Mouse (Mus musculus) c-Kit-negative CD71-positive TER-119-positive erythroid progenitor cells, embryonic 14.5 days (primary cell): Measurements from ENCODE around the gene Pus1.
A peak's percentile ranks its signal among the peaks of the same experiment; 100 is the strongest.
"Not testable (repeated sequence)": the region's sequence is repeated elsewhere in the genome, so short reads cannot be mapped to it uniquely, and the experiment has no call there.

Experiments used
- DNase-seq: peaks from one replicate; pipeline ENCODE4 v3.0.0-alpha.2; 2013; ENCODE audit warnings: low read depth, low spot score

Pus1 gene

DNA sequence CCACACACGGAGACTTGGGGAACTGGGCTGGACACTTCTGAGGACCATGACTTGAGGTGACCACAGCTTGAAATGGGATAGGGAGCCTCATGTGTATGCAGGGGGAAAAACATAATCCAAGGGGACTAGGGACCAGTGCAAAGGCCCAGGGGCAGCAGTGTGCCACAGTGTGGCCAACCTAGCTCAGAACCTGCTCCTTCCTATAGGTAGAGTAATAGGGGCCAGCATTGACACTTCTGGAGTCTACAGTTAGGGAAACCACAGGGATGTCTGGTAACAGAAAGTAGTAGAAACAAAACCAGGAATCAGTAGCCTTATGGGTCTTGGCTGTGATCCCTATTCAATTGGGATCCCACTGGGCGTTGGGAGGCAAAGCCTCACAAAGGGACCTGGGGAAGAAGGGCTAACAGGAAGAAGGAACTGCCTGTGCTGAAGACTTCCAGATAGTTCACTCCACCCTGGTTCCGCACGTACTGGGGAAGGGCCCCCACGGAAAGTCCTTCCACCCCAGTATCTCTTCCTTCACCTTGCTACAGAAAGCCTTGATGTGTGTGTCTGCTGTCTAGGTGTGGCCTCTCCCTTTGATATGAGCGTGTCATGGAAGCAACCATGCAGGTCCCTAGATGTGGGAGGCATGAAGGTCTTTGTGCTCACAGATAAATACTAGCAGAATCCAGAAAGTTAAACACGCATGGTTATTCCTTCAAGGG lies 1.2 kb upstream of the Pus1 start:
- no peak for DNase-seq

DNA sequence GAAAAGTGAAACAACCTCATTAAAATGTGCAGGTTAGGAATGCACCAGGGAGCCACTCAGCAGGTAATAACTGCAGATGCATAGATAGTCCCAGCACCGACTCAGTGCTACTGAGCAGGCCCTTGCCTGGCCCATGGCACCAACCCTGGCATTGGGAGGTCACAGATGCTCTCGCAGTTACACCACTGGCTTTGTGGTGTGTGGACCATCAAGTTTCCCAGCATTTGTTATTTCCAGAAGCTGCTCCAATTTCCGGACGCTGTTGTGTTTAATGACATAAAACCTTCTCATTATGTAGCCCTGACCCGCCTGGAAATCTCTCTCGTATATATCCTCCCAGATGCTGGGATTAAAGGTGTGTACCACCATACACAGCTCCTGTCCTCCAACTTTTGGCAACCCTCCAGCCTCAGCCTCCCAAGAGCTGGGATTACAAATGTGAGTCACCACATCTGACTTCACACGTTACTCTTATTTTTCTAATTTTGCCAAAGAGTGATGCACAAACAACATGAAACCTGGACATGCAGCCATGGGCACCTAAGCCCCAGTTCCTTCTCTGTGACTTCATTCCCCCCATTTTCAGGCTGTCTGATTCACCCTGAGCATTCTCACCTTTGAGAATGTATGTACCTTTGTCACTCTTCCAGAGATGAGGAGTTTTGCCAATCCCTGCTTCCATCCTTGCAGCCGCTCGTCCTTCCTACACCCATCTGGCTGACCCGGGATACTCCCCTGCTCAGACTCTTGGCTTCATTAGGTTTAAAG lies 486 bp upstream of the Pus1 start:
- DNase-seq: no peak

DNA sequence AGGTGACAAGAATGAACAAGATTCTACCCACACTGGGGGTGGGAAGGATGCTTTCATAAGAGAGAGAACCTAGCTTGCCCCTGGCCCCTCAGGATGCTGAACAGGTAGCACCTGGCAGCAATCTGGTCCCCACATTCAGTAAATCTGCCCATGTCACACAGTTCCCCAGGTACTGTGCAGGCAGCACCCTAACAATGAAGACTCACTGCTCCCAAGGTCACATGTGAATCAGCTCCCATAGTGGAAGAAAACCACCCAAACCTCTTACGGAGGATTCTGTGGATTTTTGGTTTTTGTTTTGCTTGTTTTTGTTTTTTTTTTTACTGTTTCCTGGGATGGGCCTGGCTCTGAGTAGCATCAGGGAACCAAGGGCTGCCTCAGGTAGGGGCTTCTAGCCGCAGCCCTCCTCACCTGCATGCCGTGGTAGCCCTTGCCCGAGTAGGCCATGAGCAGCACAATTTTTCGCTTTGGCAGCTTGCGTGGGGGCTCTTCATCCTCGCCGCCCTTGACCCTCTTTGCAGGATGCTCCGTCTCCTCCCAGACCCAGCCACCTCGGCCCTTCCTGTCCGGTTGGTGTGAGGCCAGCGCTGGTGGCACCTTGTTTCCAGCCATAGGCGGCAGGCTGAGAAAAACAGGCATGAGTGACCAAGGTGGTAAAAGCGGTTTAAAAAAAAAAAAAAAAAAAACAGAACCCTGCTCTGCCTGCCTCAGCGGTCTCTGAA lies 1.0 kb downstream of the Pus1 start:
- no peak for DNase-seq

DNA sequence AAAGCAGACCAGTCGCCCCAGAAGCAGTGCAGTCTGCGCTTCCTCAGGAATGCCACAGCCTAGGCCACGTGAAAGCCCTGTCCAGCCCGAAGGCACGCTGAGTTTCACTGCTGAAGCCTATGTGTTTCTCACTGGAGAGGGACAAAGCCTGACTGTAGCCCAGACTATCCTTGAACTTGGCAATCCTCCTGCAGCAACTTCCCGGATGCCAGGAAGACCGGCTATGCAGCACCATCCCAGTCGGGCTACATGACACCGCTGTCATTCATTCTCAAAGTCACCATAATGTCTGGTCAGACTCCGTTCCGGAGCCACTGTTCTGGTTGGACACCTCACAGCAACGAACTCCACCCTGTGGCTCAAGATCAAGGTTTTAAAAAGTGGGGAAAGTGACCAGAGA lies 2.2 kb downstream of the Pus1 start:
- no peak for DNase-seq

DNA sequence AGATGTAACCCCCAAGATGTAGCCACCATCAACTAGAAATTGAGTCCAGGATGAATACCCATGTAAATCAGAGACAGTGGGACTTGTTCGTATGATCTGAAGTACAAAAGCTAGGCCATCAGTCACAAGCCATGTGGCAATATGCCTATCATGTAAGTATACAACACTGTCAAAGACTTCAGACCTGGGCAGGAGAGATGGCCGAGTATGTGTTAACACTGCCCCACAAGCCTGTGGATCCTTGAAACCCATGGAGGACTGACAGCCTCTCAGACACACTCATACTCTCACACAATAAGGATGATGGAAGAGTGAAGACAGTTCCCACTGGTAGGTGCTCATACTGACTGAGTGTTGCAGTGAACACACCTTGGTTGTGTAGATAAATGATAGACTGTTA lies 4.3 kb downstream of the Pus1 start:
- no peak for DNase-seq

DNA sequence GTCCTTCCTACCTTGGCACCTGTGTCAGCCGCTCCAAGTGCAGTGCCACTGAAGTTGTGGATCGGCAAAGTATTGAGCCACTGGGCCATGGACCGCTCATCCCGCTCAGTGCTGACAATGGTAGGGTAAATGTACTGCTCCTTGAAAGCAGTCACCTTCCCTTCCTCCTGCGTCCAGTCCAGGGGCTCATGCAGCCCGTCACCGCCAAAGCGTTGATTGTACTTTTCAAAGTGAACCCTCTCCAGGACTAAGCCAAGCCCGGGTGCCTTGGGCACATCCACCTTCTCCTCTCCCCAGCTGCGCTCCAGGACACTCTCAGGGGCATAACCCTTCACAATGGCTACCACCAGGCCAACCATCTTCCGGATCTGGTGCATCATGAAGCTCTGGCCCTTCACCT lies 5.9 kb downstream of the Pus1 start:
- DNase-seq: no peak

DNA sequence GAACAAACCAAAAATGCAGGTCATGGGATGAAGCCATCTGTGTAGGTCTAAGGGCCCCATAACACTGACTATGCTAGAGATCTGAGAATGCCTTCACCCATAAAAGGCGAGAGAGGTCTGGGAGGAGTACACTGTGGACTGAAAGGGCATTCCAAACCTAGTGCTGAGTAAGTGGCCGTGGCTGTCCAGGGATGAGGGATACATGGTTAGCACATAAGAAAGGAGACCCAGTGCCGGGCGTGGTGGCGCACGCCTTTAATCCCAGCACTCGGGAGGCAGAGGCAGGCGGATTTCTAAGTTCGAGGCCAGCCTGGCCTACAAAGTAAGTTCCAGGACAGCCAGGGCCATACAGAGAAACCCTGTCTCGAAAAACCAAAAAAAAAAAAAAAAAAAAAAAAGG lies 7.5 kb downstream of the Pus1 start:
- not testable (repeated sequence) for DNase-seq

DNA sequence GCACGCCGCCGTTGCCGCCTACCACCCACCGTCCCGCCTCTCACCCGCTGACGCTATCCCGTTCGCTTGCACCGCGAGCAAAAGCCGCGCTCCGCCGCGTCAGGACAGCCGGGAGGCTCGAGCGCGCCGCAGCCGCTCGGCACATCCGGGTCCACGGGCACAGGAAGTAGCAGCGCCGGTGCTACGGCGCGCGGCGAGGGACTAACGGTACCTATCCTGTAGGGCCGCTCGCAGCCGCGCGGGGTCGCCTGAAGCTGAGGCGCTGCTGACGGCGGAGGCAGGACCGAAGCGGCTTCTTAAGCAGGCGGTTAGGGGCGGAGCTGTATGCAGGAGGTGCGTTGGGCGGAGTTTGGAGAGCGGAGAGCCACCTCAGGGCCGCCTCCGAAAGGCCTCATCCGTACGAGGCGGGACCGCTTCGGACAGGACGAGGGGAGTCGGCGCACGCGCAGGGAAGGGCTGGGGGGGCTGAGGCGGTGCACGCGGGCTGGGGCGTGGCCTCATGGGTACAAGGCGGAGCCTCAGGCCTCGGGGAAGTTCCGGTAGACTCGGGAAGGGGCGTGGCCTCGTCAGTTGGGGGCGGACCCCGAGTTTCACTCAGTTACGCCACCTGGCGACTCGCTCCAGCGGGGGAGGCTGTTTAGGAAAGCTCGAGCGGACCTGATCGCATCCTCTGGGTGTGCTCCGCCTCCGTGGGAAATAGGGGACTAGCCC lies 9.9 kb downstream of the Pus1 start, which contains the start of gene Ep400:
Gene Ep400 (minus strand): TSS at position 270 of the 711 bp plus-strand sequence.
- DNase-seq: peak; percentile 98

DNA sequence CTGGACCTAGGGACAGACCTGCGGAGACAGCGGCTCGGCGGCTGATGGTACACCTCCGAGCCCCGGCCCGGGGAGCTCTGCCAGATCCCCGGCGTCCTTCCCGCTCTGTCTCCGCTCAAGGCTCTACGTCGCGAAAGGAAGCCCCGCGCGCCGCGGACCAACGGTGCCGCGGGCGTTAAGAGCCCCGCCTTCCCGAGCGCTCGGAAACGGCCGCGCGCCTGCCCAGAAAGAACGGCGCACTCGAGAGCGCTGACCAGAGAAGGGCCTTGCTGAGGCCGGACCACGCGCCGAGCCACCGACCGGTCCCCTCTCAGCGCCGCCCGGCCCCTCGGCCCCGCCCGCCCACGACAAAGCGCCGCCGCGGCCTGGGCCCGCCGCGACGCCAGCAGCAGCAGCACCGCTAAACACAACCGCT lies 10.4 kb downstream of the Pus1 start:
- DNase-seq: peak; percentile 55

DNA sequence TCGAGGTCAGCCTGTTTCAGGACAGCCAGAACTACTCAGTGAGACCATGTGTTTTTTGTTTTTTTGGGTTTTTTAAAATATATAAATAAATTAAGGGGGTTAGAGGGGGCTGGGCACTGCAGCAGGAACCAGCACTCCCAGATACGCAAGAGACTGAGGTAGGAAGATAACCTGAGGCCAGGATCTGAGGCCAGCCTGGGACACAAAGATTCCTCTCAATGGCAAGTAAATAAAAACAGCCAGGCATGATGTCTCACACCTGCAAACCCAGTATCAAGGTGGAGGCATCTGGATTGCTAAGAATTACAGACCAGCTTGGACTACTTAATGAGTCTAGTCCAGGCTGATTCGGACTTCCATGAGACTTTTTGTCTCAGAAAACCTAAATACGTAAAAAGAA lies 11.2 kb downstream of the Pus1 start:
- no peak for DNase-seq

DNA sequence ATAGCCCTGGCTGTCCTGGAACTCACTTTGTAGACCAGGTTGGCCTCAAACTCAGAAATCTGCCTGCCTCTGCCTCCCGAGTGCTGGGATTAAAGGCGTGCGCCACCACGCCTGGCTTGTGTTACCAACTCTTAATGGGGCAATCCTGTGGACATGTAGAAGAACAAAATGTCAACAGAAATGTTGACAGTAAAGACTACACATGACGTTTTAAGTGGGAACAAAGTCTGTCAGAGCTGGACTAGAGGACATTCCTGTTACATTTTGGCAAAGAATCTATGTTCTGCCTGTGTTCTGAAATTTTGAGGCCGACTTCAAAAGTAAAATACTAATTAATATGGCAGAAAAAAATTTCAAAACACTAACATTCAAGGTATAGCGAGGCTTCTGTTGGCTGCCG lies 16.6 kb downstream of the Pus1 start:
- DNase-seq: no peak

DNA sequence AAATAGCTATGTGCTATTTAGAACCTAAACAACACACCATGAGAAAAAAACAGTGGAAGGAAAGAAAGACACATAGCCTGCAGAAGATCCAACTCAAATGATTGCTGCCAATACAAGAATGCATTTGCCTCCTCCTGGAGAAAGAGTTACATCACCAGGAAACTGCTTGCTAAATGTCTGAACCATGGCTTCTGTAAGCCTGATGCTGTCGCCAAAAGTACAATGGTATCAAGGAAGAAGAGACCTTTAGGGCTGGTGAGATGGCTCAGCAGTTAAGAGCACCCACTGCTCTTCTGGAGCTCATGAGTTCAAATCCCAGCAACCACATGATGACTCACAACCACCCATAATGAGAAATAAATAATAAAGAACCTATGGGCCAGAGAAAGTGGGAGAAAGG lies 35.4 kb downstream of the Pus1 start:
- DNase-seq: no peak

DNA sequence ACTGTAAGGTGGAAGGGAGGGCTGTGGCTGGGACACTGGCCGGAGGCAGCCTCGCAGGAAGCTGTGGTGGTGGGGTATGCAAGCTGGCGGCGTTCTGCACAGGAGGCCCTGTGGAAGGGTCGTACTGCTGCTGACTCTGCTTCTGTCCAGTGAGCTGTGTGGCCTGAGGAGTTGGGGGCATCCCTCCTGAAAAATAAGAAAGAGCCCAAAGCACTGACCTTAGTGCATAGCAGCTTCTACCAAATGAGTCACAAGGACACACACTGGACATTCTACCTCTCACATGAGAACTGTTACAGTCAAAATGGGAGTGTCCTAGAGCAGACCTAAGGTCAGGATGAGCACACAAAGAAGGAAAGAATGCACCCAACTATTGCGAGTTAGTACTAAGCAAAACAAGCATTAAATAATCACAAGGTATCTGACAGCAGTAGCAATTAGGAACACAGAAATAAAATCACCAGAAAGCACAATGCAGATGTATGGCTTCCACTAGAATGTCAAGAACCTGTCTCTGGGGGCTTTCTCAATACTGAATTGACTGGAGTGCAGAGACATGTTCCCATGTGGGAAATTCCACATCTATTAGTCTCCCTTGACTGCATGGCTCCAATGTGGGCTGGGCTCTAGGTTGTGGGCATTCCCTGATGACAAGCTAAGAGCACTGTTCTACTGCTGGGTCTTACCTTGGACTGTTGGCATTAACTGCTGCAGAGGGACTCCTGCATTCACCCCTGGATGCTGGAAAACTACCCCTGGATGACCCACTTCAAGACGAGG lies 40.8 kb downstream of the Pus1 start:
- no peak for DNase-seq

DNA sequence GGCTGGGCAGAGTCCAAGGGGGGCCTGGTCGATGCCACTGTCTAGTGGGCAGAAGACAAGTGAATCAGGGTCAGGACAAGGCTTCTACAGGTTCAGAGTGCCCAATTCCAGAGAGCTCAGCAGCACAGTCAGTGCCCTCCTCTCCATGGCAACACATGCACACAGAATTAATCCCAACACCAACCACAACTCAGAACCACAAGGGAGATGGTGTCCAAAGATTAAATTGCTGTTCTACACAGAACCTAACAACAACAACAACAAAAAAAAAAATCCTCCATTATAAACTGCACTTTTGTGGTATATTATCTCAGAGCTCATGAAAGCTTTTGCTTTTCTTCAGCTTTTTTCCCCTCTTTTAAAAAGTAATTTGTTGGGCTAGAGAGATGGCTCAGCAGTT lies 44.9 kb downstream of the Pus1 start:
- DNase-seq: no peak

DNA sequence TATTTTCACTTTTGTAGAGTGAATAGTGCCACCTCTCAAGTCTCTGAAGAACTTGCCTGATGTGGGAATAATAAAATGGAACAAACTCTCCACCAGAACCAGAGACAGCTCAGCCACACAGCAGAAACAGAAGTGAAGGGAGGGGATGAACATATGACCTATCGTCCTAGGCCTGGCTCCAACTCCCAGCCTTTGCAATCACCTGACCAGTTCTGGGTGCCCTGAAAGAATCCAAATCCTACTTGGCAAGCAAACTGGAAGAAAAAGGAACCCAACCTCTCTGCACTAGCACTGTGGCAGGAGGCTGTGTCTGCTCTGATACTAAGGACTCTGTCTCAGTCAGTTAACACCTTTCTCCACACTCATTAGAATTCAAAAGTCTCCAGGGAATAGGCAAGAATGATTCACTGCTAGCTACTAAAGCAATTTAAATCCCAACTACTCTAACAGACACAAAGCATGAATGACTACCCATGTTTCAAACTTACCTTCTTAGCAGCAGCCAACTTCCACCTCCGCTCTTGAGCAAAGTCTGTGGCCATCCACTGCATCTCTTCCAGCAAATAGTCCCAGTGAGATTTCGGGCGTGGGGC lies 47.1 kb downstream of the Pus1 start:
- no peak for DNase-seq

DNA sequence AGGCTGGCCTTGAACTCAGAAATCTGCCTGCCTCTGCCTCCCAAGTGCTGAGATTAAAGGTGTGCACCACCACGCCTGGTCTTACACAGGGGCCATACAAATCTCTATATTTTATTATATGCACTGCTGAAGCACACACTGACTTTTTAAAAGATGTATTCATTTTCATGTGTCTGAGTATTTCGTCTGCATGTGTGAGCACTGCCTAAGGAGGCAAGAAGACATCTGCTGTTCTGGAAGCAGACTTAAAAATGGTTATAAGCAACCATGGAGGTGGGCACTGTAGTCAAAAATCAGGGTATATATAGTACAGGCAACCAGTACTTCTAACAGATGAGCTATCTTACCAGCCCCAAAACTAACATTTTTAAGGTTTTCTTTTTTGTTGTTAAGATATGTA lies 49.2 kb downstream of the Pus1 start:
- DNase-seq: no peak

DNA sequence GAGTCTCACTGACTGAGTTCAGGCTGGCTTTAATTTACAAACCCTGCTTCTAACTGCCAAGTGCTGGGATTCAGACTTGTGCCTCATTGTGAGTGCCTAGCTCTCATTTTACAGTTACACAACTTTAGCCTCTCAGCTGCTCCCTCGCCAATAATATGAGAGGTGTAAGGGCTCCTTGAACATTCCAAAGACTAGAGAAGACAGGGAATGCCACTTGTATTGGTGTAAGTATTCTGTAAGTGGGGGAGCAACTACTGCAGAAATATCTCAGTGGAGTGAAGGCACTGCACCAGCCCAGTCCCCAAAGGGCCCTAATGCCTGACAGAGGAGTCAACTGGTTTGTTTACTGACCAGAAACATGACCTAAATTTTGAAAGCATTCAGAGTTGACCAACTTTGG lies 52.6 kb downstream of the Pus1 start:
- no peak for DNase-seq
